Mouse (Mus musculus): ENCODE results near the gene Olfr1491. TPM values are rescaled to one million over a fixed set of nuclear protein-coding genes. Genes with fewer than 3 reads are reported as not detected.

Olfr1491 gene
- not detected in 2 replicates for polyA plus RNA-seq (2015; fragmentation: Nextera tagmentation; extraction: Ambion mirVana)

- Histone ChIP-seq H3K4me3 (no peak within 1 kb of the TSS), H3K9ac (no peak within 1 kb of the TSS), H3K36me3 (no peaks in the 10 kb centered on the region), H3K4me2 (no peak within 1 kb of the TSS), H3K27ac (no peak within 1 kb of the TSS), H3K4me1 (no peaks in the 10 kb centered on the region), H3K9me3 (no peaks in the 10 kb centered on the region), H3K27me3 (no peaks in the 10 kb centered on the region)
- no peak for ATAC-seq (ENCODE audit: insufficient number of reproducible peaks, low FRiP score, low TSS enrichment, low read depth)
- 68% methylated on average over 3 of the region's 3 CpGs for WGBS
These were observed at the start of gene Olfr1491 for GRCm38 (mm10) chr19:13696968-13697367. Gene Olfr1491 (plus strand): TSS chr19:13697268.

DNA sequence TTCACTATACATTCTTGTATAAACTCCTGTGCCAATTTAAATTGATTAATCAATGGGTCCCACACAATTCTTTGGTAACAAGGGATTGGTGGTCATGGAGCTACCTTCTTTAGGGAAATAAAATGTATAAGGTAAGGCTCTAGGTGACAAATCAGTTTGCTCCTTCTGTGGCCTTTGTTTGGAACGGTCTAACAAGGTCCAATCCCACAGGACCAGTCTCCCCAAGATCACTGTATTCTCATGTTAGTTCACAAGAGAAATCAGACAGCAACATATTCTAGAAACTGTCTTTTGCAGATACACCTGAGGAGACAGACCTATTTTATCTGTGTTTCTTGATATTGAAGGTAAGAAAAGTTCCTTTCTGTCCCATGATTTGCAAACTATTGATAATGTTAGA, 46.3 kb upstream of the Olfr1491 start, which contains the start of gene Olfr1490:
TSS of gene Olfr1490 (plus strand) at position 301 of the 400 bp plus-strand sequence.
- H3K9me3 ChIP-seq = no peaks in the 10 kb centered on the region
- no peak within 1 kb of the TSS for H3K4me3 ChIP-seq
- 71% methylated on average over 1 of the region's 1 CpGs for WGBS
- no peak within 1 kb of the TSS for H3K27ac ChIP-seq
- H3K4me1 ChIP-seq = no peaks in the 10 kb centered on the region
- no peak within 1 kb of the TSS for H3K9ac ChIP-seq
- ATAC-seq (ENCODE audit: insufficient number of reproducible peaks, low FRiP score, low TSS enrichment, low read depth) = no peak
- H3K36me3 ChIP-seq = no peaks in the 10 kb centered on the region
- no peak within 1 kb of the TSS for H3K4me2 ChIP-seq
- H3K27me3 ChIP-seq = no peaks in the 10 kb centered on the region

DNA sequence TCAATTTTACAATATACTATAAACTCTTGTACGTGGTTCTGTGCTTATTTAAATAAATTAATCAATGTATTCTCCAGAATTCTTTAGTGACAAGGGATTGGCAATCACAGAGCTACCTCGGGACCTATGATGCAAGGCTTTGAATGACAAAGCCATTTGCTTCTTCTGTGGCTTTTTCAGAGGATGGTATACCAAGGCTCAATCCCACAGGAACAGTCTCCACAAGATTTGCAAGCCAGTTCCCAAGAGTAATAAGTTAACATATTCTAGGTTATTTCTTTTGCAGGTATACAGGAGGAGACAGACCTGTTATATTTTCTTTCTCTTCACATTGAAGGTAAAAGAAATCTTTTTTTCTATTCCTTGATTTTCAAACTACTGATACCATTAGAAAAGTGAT, 25.9 kb downstream of the Olfr1491 start, which contains the start of gene Olfr1493-ps1:
TSS of gene Olfr1493-ps1 (plus strand) at position 301 of the 400 bp plus-strand sequence.
- 51% methylated on average over 2 of the region's 2 CpGs for WGBS
- H3K4me3 ChIP-seq = no peak within 1 kb of the TSS
- H3K4me1 ChIP-seq = no peaks in the 10 kb centered on the region
- H3K36me3 ChIP-seq = no peaks in the 10 kb centered on the region
- H3K9me3 ChIP-seq = no peaks in the 10 kb centered on the region
- H3K27me3 ChIP-seq = no peaks in the 10 kb centered on the region
- no peak within 1 kb of the TSS for H3K27ac ChIP-seq
- H3K4me2 ChIP-seq = no peak within 1 kb of the TSS
- no peak within 1 kb of the TSS for H3K9ac ChIP-seq
- ATAC-seq (ENCODE audit: insufficient number of reproducible peaks, low FRiP score, low TSS enrichment, low read depth) = no peak

DNA sequence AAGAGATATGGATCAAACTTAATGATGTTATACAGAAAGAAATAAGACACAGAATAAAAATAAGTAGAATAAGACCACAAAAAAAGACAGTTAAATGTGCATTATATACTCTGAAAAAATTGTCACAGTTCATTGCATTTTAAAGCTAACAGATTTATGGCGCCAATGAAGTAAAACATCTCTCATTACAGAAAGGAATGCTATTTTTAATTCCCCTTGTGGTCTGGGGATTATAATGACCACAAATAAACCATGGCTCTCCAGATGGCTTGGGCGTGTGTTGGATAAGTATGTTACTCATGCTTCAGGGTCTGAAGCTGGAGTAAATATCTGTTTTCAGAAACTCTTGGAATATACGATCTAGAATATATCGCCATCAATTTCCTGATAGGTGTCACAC, 42.4 kb downstream of the Olfr1491 start, which contains the start of gene Olfr1494:
TSS of gene Olfr1494 (plus strand) at position 301 of the 400 bp plus-strand sequence.
- Histone ChIP-seq H3K27me3 (no peaks in the 10 kb centered on the region), H3K27ac (no peak within 1 kb of the TSS), H3K4me1 (no peaks in the 10 kb centered on the region), H3K4me2 (no peak within 1 kb of the TSS), H3K36me3 (no peaks in the 10 kb centered on the region), H3K9me3 (no peaks in the 10 kb centered on the region), H3K9ac (no peak within 1 kb of the TSS), H3K4me3 (no peak within 1 kb of the TSS)
- no peak for ATAC-seq (ENCODE audit: insufficient number of reproducible peaks, low FRiP score, low TSS enrichment, low read depth)
- WGBS = 78% methylated on average over 4 of the region's 4 CpGs

GRCm38 (mm10) chr19:13749366-13749765, 52.3 kb downstream of the Olfr1491 start:
- no peaks in the 10 kb centered on the region for H3K27me3 ChIP-seq
- H3K9ac ChIP-seq = no peak overlapping the region
- no peaks in the 10 kb centered on the region for H3K4me1 ChIP-seq
- H3K4me3 ChIP-seq = no peak overlapping the region
- no peaks in the 10 kb centered on the region for H3K9me3 ChIP-seq
- no peak overlapping the region for H3K4me2 ChIP-seq
- WGBS = 100% methylated on average over 1 of the region's 1 CpGs
- no peak overlapping the region for H3K27ac ChIP-seq
- H3K36me3 ChIP-seq = no peaks in the 10 kb centered on the region
- no peak for ATAC-seq (ENCODE audit: insufficient number of reproducible peaks, low FRiP score, low TSS enrichment, low read depth)

Other genes starting within 250 kb of the Olfr1491 start
- gene Olfr1472, start 241.2 kb upstream of the Olfr1491 start, polyA plus RNA-seq (2015; fragmentation: Nextera tagmentation; extraction: Ambion mirVana) = not detected in 2 replicates
- gene Olfr1474, start 227.7 kb upstream of the Olfr1491 start, polyA plus RNA-seq (2015; fragmentation: Nextera tagmentation; extraction: Ambion mirVana) = not detected in 2 replicates
- not detected in 2 replicates for gene Olfr1475, start 217.1 kb upstream of the Olfr1491 start, polyA plus RNA-seq (2015; fragmentation: Nextera tagmentation; extraction: Ambion mirVana)
- not detected in 2 replicates for gene Olfr1477, start 196.7 kb upstream of the Olfr1491 start, polyA plus RNA-seq (2015; fragmentation: Nextera tagmentation; extraction: Ambion mirVana)
- gene Olfr1480, start 169.4 kb upstream of the Olfr1491 start, polyA plus RNA-seq (2015; fragmentation: Nextera tagmentation; extraction: Ambion mirVana) = not detected in 2 replicates
- not detected in 2 replicates for gene Olfr1484, start 113.8 kb upstream of the Olfr1491 start, polyA plus RNA-seq (2015; fragmentation: Nextera tagmentation; extraction: Ambion mirVana)
- gene Olfr1487, start 79.9 kb upstream of the Olfr1491 start, polyA plus RNA-seq (2015; fragmentation: Nextera tagmentation; extraction: Ambion mirVana) = not detected in 2 replicates
- not detected in 2 replicates for gene Olfr1489, start 65.6 kb upstream of the Olfr1491 start, polyA plus RNA-seq (2015; fragmentation: Nextera tagmentation; extraction: Ambion mirVana)
- gene Olfr1490, start 46.2 kb upstream of the Olfr1491 start, polyA plus RNA-seq (2015; fragmentation: Nextera tagmentation; extraction: Ambion mirVana) = not detected in 2 replicates
- not detected in 2 replicates for gene Olfr1493-ps1, start 26.0 kb downstream of the Olfr1491 start, polyA plus RNA-seq (2015; fragmentation: Nextera tagmentation; extraction: Ambion mirVana)
- not detected in 2 replicates for gene Olfr1494, start 42.5 kb downstream of the Olfr1491 start, polyA plus RNA-seq (2015; fragmentation: Nextera tagmentation; extraction: Ambion mirVana)
- not detected in 2 replicates for gene Olfr1495, start 67.3 kb downstream of the Olfr1491 start, polyA plus RNA-seq (2015; fragmentation: Nextera tagmentation; extraction: Ambion mirVana)
- gene Olfr1496, start 80.6 kb downstream of the Olfr1491 start, polyA plus RNA-seq (2015; fragmentation: Nextera tagmentation; extraction: Ambion mirVana) = not detected in 2 replicates
- gene Olfr1497, start 100.9 kb downstream of the Olfr1491 start, polyA plus RNA-seq (2015; fragmentation: Nextera tagmentation; extraction: Ambion mirVana) = not detected in 2 replicates
- not detected in 2 replicates for gene Olfr1499, start 122.2 kb downstream of the Olfr1491 start, polyA plus RNA-seq (2015; fragmentation: Nextera tagmentation; extraction: Ambion mirVana)
- not detected in 2 replicates for gene Olfr1500, start 133.2 kb downstream of the Olfr1491 start, polyA plus RNA-seq (2015; fragmentation: Nextera tagmentation; extraction: Ambion mirVana)
- gene Olfr1501, start 153.4 kb downstream of the Olfr1491 start, polyA plus RNA-seq (2015; fragmentation: Nextera tagmentation; extraction: Ambion mirVana) = not detected in 2 replicates
- gene Olfr1502, start 164.5 kb downstream of the Olfr1491 start, polyA plus RNA-seq (2015; fragmentation: Nextera tagmentation; extraction: Ambion mirVana) = not detected in 2 replicates
- not detected in 2 replicates for gene Olfr1504, start 200.7 kb downstream of the Olfr1491 start, polyA plus RNA-seq (2015; fragmentation: Nextera tagmentation; extraction: Ambion mirVana)
- not detected in 2 replicates for gene Olfr1505, start 216.3 kb downstream of the Olfr1491 start, polyA plus RNA-seq (2015; fragmentation: Nextera tagmentation; extraction: Ambion mirVana)

Data from limb, embryonic 15.5 days (tissue).